Mouse (Mus musculus): Measurements from ENCODE around the gene Gipc3. TPM values are rescaled to one million over a fixed set of nuclear protein-coding genes. Genes with fewer than 3 reads are reported as not detected.

The Gipc3 gene
- polyA plus RNA-seq, 1 experiment, result 0.08 TPM

DNA sequence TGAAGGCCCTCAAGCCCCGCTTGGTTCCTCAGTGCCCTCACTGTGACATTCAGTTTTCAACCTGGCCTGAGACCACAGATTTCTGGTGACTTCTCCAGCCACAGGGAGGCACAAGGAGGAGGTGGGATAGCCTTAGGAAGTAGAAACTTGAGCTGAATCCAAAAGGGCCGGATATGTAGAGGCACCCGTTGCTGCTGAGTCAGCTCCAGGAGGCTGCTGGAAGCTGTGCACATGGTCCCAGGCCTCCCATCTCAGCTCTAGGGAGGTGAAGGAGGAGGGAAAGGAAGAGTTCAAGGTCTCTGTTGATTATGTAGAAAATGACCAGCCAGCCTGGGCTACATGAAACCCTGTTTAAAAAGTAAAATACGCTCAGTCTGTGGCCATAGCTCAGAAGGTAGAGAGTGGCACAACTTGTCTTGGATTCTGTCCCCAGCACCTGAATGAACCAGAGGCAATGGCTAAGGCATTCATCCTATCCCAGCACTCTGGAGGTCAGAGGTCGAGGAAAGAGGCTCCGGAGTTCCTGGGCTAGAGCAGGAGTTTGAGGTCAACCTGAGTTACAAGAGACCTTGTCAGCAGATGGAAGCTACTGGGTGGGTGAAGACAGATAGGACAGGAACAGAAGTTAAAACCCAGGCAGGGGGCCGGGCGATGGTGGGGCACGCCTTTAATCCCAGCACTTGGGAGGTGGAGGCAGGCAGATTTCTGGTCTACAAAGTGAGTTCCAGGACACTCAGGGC lies 11.8 kb upstream of the Gipc3 start:
- peaks cover 1% of the 10 kb centered on the region for H3K79me2 ChIP-seq (ENCODE audit: control insufficient read depth, insufficient read depth)
- no peak overlapping the region for H3ac ChIP-seq (ENCODE audit: control insufficient read depth, insufficient read length, low read depth)
- TF ChIP-seq FOSL1 (IDR thresholded peaks at IDR 0.05; ENCODE audit: insufficient read depth, low read length, poor library complexity, severe bottlenecking) (no peak), MYOG (IDR thresholded peaks at IDR 0.05; ENCODE audit: control insufficient read depth, extremely low read depth, insufficient read length) (no peak), MAX (IDR thresholded peaks at IDR 0.05) (no peak), CEBPB (IDR thresholded peaks at IDR 0.05; ENCODE audit: low read depth) (no peak), CTCF (IDR thresholded peaks at IDR 0.05; ENCODE audit: control insufficient read depth, insufficient read depth, insufficient read length) (no peak), MYOD1 (IDR thresholded peaks at IDR 0.05; ENCODE audit: control insufficient read depth, insufficient read length, low read depth) (no peak), USF1 (IDR thresholded peaks at IDR 0.05; ENCODE audit: low read depth) (no peak)
- H3K27me3 ChIP-seq (ENCODE audit: control insufficient read depth, insufficient read depth, insufficient read length), result no peaks in the 10 kb centered on the region
- H3K79me3 ChIP-seq (ENCODE audit: low read depth), result peaks cover under 1% of the 10 kb centered on the region
- H3K36me3 ChIP-seq (ENCODE audit: control insufficient read depth, insufficient read depth), result no peaks in the 10 kb centered on the region
- H3K4me3 ChIP-seq (ENCODE audit: insufficient read depth, poor library complexity, severe bottlenecking), result no peak overlapping the region

DNA sequence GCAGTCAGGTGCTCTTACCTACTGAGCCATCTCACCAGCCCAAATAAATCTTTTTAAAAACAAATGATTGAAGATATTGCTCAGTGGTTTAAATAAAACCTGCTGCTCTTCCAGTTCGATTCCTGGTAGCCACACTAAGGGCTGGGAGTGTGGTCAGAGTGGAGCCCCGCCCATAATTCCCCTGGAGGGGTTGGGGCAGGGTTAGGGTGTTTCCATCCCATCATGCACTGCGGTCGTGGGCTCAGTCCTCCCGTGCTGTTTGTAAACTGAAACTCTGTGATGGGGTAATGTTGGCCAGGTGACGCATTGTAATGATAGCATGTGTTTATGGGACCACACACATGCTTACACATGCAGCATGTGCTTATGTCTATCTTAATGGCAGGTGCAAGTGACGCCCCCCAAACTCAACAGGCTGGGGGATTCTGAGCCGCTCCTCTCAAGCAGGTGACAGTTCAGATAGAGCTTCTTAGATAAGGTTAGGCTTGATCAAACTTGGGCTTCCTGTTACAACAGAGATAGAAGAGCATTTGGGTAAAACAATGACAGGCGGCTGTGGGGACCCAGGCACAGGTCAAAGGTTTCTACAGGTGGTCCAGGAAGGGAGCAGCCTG lies 8.7 kb upstream of the Gipc3 start:
- no peak for TF ChIP-seq USF1 (IDR thresholded peaks at IDR 0.05; ENCODE audit: low read depth)
- TF ChIP-seq CEBPB (IDR thresholded peaks at IDR 0.05; ENCODE audit: low read depth), result no peak
- TF ChIP-seq CTCF (IDR thresholded peaks at IDR 0.05; ENCODE audit: control insufficient read depth, insufficient read depth, insufficient read length), result no peak
- no peak for TF ChIP-seq MYOG (IDR thresholded peaks at IDR 0.05; ENCODE audit: control insufficient read depth, extremely low read depth, insufficient read length)
- no peak for TF ChIP-seq FOSL1 (IDR thresholded peaks at IDR 0.05; ENCODE audit: insufficient read depth, low read length, poor library complexity, severe bottlenecking)
- TF ChIP-seq MAX (IDR thresholded peaks at IDR 0.05), result no peak
- peak; percentile 10 for TF ChIP-seq MYOD1 (IDR thresholded peaks at IDR 0.05; ENCODE audit: control insufficient read depth, insufficient read length, low read depth)
- H3ac ChIP-seq (ENCODE audit: control insufficient read depth, insufficient read length, low read depth), result no peak overlapping the region
- peaks cover 16% of the 10 kb centered on the region for H3K36me3 ChIP-seq (ENCODE audit: control insufficient read depth, insufficient read depth)
- no peaks in the 10 kb centered on the region for H3K27me3 ChIP-seq (ENCODE audit: control insufficient read depth, insufficient read depth, insufficient read length)
- H3K79me3 ChIP-seq (ENCODE audit: low read depth), result peaks cover 5% of the 10 kb centered on the region
- H3K4me3 ChIP-seq (ENCODE audit: insufficient read depth, poor library complexity, severe bottlenecking), result no peak overlapping the region
- peaks cover 14% of the 10 kb centered on the region for H3K79me2 ChIP-seq (ENCODE audit: control insufficient read depth, insufficient read depth)

DNA sequence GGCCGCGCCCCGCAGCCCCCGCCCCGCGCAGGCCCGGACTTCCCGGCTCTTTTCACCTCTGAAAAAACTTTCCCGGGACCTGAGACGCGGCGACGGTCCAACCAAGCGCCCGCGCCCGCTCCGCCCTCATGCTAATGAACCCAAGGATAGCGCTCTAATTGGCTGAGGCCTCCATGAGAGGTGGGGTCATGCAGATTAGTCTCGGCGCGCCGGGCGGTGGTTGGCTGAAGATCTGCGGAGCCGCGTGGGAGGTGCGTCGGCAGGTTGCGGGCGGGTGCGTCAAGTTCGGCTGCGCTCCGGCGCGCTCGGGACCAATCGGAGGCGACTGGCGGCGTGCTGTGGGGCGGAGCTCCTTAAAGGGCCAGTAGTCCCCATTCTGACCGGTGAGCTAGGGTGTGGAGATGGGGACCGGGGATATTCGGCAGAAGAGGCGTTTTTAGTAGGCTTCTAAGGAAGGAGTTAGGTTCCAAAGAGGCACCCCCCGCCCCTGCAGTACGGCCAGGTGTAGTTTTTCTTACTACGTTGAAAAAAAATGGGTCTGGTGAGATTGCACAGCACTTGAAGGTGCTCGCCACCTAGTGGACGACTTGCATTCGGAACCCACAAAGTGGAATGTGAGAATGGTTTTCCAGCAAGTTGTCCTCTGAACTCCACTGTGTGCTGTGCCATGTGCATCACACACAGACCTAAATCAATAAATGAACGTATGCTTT lies 7.4 kb upstream of the Gipc3 start, which contains the start of gene Hmg20b:
Gene Hmg20b, minus strand, starts transcription at position 130 of the 713 bp plus-strand sequence.
- H3K27me3 ChIP-seq (ENCODE audit: control insufficient read depth, insufficient read depth, insufficient read length), result no peaks in the 10 kb centered on the region

DNA sequence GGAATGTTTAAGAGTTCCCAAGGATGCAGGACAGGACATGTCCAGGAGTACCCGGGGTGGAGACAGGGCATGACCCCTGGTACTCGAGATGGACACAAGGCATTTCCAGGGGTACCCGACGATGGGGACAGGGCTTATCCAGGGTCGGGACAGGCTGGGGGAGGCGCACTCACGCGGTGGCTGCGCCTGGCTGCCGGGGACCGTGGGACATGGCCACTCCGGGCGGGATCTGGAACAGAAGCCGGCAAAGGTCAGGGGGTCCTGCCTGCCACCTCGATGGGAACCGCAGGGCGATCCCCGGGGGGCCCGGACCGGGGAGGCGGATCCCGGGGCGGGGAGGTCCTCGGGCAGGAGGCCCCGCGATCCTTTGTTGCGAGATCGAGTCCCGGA lies 6.9 kb upstream of the Gipc3 start:
- Histone ChIP-seq H3K36me3 (ENCODE audit: control insufficient read depth, insufficient read depth) (peaks cover 21% of the 10 kb centered on the region), H3K79me3 (ENCODE audit: low read depth) (peaks cover 5% of the 10 kb centered on the region), H3K27me3 (ENCODE audit: control insufficient read depth, insufficient read depth, insufficient read length) (no peaks in the 10 kb centered on the region), H3K4me3 (ENCODE audit: insufficient read depth, poor library complexity, severe bottlenecking) (peak overlapping the region; percentile 95), H3K79me2 (ENCODE audit: control insufficient read depth, insufficient read depth) (peaks cover 14% of the 10 kb centered on the region), H3ac (ENCODE audit: control insufficient read depth, insufficient read length, low read depth) (peak overlapping the region; percentile 95)
- no peak for TF ChIP-seq MYOG (IDR thresholded peaks at IDR 0.05; ENCODE audit: control insufficient read depth, extremely low read depth, insufficient read length)
- TF ChIP-seq MYOD1 (IDR thresholded peaks at IDR 0.05; ENCODE audit: control insufficient read depth, insufficient read length, low read depth), result no peak
- no peak for TF ChIP-seq FOSL1 (IDR thresholded peaks at IDR 0.05; ENCODE audit: insufficient read depth, low read length, poor library complexity, severe bottlenecking)
- TF ChIP-seq USF1 (IDR thresholded peaks at IDR 0.05; ENCODE audit: low read depth), result no peak
- TF ChIP-seq MAX (IDR thresholded peaks at IDR 0.05), result no peak
- TF ChIP-seq CEBPB (IDR thresholded peaks at IDR 0.05; ENCODE audit: low read depth), result no peak
- no peak for TF ChIP-seq CTCF (IDR thresholded peaks at IDR 0.05; ENCODE audit: control insufficient read depth, insufficient read depth, insufficient read length)

More for the DNA sequence above, 7.4 kb upstream of the Gipc3 start, which contains the start of gene Hmg20b:
- Histone ChIP-seq H3K79me3 (ENCODE audit: low read depth) (peaks cover 5% of the 10 kb centered on the region), H3K36me3 (ENCODE audit: control insufficient read depth, insufficient read depth) (peaks cover 21% of the 10 kb centered on the region), H3ac (ENCODE audit: control insufficient read depth, insufficient read length, low read depth) (peak within 1 kb of the TSS; percentile 95), H3K4me3 (ENCODE audit: insufficient read depth, poor library complexity, severe bottlenecking) (peak within 1 kb of the TSS; percentile 95), H3K79me2 (ENCODE audit: control insufficient read depth, insufficient read depth) (peaks cover 14% of the 10 kb centered on the region)
- TF ChIP-seq CTCF (IDR thresholded peaks at IDR 0.05; ENCODE audit: control insufficient read depth, insufficient read depth, insufficient read length) (peak; percentile 57), MAX (IDR thresholded peaks at IDR 0.05) (no peak)

DNA sequence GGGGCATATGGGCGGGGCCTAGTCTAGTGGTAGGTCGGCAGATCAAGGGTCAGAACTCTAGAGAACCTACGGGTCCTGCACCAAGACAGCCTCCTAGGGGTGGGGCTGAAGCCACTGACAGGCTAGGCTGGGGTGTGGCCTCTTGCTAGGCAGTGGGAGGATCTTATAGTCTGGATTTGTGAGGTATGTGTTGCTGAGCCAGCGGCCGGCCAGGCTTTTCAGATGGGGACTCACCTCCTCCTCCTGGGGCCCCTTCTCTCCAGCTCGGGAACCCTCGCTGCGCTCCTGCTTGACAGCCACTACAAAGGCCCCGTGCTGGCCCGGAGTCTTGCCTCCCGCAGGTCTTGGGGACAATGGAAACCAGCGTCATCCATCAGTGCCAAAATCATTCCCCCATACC lies 6.1 kb upstream of the Gipc3 start:
- peaks cover 5% of the 10 kb centered on the region for H3K79me3 ChIP-seq (ENCODE audit: low read depth)
- H3K27me3 ChIP-seq (ENCODE audit: control insufficient read depth, insufficient read depth, insufficient read length), result no peaks in the 10 kb centered on the region
- H3K36me3 ChIP-seq (ENCODE audit: control insufficient read depth, insufficient read depth), result peaks cover 21% of the 10 kb centered on the region
- peak overlapping the region; percentile 95 for H3K4me3 ChIP-seq (ENCODE audit: insufficient read depth, poor library complexity, severe bottlenecking)
- H3K79me2 ChIP-seq (ENCODE audit: control insufficient read depth, insufficient read depth), result peaks cover 14% of the 10 kb centered on the region
- no peak for TF ChIP-seq CTCF (IDR thresholded peaks at IDR 0.05; ENCODE audit: control insufficient read depth, insufficient read depth, insufficient read length)
- no peak for TF ChIP-seq MYOD1 (IDR thresholded peaks at IDR 0.05; ENCODE audit: control insufficient read depth, insufficient read length, low read depth)
- TF ChIP-seq FOSL1 (IDR thresholded peaks at IDR 0.05; ENCODE audit: insufficient read depth, low read length, poor library complexity, severe bottlenecking), result no peak
- TF ChIP-seq CEBPB (IDR thresholded peaks at IDR 0.05; ENCODE audit: low read depth), result no peak
- no peak for TF ChIP-seq MAX (IDR thresholded peaks at IDR 0.05)
- TF ChIP-seq USF1 (IDR thresholded peaks at IDR 0.05; ENCODE audit: low read depth), result no peak
- TF ChIP-seq MYOG (IDR thresholded peaks at IDR 0.05; ENCODE audit: control insufficient read depth, extremely low read depth, insufficient read length), result no peak
- H3ac ChIP-seq (ENCODE audit: control insufficient read depth, insufficient read length, low read depth), result peak overlapping the region; percentile 95

All from C2C12 (cell line).